Mouse (Mus musculus): Measurements from ENCODE around the gene Ormdl2. TPM values are rescaled to one million over a fixed set of nuclear protein-coding genes. Genes with fewer than 3 reads are reported as not detected.
A peak's percentile ranks its signal among the peaks of the same experiment; 100 is the strongest.

The Ormdl2 gene
- total RNA-seq, 2 experiments from 2014 or later: 4.3 to 5.2 TPM

GRCm38 (mm10) chr10:128804271-128805091 is 17.0 kb downstream of the Ormdl2 start, which contains the start of gene Tmem198b:
TSS of gene Tmem198b (minus strand) at chr10:128804370.
- intact Hi-C loops (cut with DNase I): no loop called here

GRCm38 (mm10) chr10:128803771-128804270 is 17.6 kb downstream of the Ormdl2 start, which contains the start of gene Dnajc14:
TSS of gene Dnajc14 (plus strand) at chr10:128804062.
- peak; percentile 60 for DNase-seq
- intact Hi-C loops (cut with DNase I): no loop called here

More at GRCm38 (mm10) chr10:128804271-128805091, 17.0 kb downstream of the Ormdl2 start, which contains the start of gene Tmem198b:
- peak; percentile 75 for DNase-seq

- DNase-seq: no peak
- intact Hi-C loops (cut with DNase I): no loop called here
These were observed 18.1 kb downstream of the Ormdl2 start for GRCm38 (mm10) chr10:128803361-128803760.

- intact Hi-C loops (cut with DNase I): no loop called here
- no peak for DNase-seq
These were observed 18.5 kb downstream of the Ormdl2 start for GRCm38 (mm10) chr10:128802956-128803355.

- DNase-seq: no peak
- intact Hi-C loops (cut with DNase I): no loop called here
These were observed 19.4 kb downstream of the Ormdl2 start for GRCm38 (mm10) chr10:128801981-128802495.

- DNase-seq: no peak
- intact Hi-C loops (cut with DNase I): no loop called here
These were observed 22.8 kb downstream of the Ormdl2 start for GRCm38 (mm10) chr10:128798676-128799075.

- peak; percentile 29 for DNase-seq
- intact Hi-C loops (cut with DNase I): no loop called here
These were observed 25.9 kb downstream of the Ormdl2 start for GRCm38 (mm10) chr10:128795581-128795980.

- no peak for DNase-seq
- intact Hi-C loops (cut with DNase I): no loop called here
These were observed 27.1 kb downstream of the Ormdl2 start for GRCm38 (mm10) chr10:128794391-128794790.

- DNase-seq: no peak
- intact Hi-C loops (cut with DNase I): no loop called here
These were observed 28.2 kb downstream of the Ormdl2 start for GRCm38 (mm10) chr10:128793258-128793657.

- intact Hi-C loops (cut with DNase I): no loop called here
- DNase-seq: no peak
These were observed 29.4 kb downstream of the Ormdl2 start for GRCm38 (mm10) chr10:128792041-128792440.

- intact Hi-C loops (cut with DNase I): no loop called here
- DNase-seq: no peak
These were observed 30.9 kb downstream of the Ormdl2 start, which contains the start of gene Mmp19 for GRCm38 (mm10) chr10:128790398-128791124. TSS of gene Mmp19 (plus strand) at chr10:128790910.

- intact Hi-C loops (cut with DNase I): no loop called here
- DNase-seq: no peak
These were observed 41.2 kb downstream of the Ormdl2 start for GRCm38 (mm10) chr10:128780200-128780599.

GRCm38 (mm10) chr10:128779011-128779795 is 42.2 kb downstream of the Ormdl2 start:
- intact Hi-C loops (cut with DNase I): no loop called here
- DNase-seq: no peak

- intact Hi-C loops (cut with DNase I): no loop called here
- DNase-seq: no peak
These were observed 43.0 kb downstream of the Ormdl2 start for GRCm38 (mm10) chr10:128778441-128778840.

- DNase-seq: no peak
- intact Hi-C loops (cut with DNase I): no loop called here
These were observed 47.8 kb downstream of the Ormdl2 start for GRCm38 (mm10) chr10:128773685-128774084.

GRCm38 (mm10) chr10:128772895-128773294 is 48.5 kb downstream of the Ormdl2 start:
- intact Hi-C loops (cut with DNase I): no loop called here
- no peak for DNase-seq
